Mouse (Mus musculus): Measurements from ENCODE around the gene Ncf2. TPM values are rescaled to one million over a fixed set of nuclear protein-coding genes. Genes with fewer than 3 reads are reported as not detected.
"Not testable (repeated sequence)": the region's sequence is repeated elsewhere in the genome, so short reads cannot be mapped to it uniquely, and the experiment has no call there.

Gene Ncf2
- total and polyA plus RNA-seq, 2 experiments from 2014 or later = 1.8 to 3.7 TPM

DNA sequence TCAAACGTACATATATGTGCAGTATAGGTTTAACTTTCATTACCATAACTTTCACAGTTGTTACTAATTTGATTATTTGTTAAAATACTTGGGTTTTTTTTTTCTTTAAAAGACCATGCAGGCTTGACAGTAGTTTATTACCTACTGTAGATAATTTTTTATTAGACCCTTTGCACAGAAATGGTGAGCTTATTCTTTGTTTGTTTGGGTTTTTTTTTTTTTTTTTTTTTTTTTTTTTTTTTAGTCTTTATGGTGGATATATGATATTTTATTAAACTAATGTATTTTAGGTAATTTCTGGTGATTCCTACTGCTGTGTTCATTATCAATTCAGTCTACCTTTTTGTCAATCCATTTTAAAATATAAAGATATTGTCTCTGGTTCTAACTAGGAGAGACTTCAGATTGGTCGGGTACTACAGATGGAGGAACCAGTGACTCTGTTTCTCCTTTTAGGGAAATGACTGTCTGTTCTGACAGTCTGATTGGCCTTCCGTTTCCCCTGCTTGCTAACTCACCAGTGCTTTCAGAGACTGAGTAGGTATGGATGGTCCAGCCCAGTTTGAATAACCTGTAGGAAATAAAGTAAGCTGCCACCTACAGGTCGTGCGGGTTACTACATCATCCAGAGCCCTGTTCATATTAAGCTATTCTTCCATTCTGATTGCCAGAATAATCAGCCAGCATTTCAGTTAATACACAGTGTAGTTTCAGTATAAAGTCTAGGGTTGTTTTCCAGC lies 32.1 kb upstream of the Ncf2 start:
- Histone ChIP-seq H3K4me1 (ENCODE audit: insufficient read depth, low read length) (no peaks in the 10 kb centered on the region), H3K9ac (replicated peaks; ENCODE audit: low read length) (no peak overlapping the region), H3K4me2 (ENCODE audit: low read depth, low read length) (peak overlapping the region; percentile 75), H3K27ac (no peak overlapping the region), H3K36me3 (ENCODE audit: insufficient read depth, low read length) (peaks cover 16% of the 10 kb centered on the region), H3K9me3 (ENCODE audit: low read length) (no peaks in the 10 kb centered on the region), H3K4me3 (ENCODE audit: low read length) (peak overlapping the region; percentile 68), H3K27me3 (ENCODE audit: insufficient read depth, low read length) (no peaks in the 10 kb centered on the region)
- peak; percentile 84 for TF ChIP-seq CTCF (IDR thresholded peaks at IDR 0.05; ENCODE audit: low read depth)
- WGBS = 6% methylated on average over 5 of the region's 5 CpGs
- ATAC-seq = peak; percentile 51
- peak; percentile 93 for DNase-seq (ENCODE audit: low spot score)

DNA sequence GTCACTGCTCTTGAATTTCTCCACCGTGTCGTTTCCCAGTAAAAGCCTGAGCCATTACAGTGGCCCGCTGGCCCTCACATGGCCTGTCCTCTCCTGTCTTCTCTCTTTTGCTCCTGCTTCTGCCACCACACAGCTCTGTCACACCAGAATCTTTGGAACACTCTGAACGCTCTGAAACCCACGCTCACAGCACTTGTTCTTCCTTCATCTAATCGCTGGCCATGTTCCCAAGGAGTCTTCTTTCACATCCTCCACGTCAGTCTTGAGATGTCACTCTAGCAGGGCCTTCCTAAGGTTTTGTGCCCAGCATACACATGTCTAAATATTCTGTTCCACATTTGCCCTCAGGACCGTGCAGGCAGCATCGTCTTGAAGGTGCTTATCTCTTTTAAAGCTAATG lies 29.0 kb upstream of the Ncf2 start:
- no peaks in the 10 kb centered on the region for H3K4me1 ChIP-seq (ENCODE audit: insufficient read depth, low read length)
- DNase-seq (ENCODE audit: low spot score) = no peak
- no peak overlapping the region for H3K9ac ChIP-seq (replicated peaks; ENCODE audit: low read length)
- 76% methylated on average over 9 of the region's 9 CpGs for WGBS
- no peak overlapping the region for H3K4me3 ChIP-seq (ENCODE audit: low read length)
- H3K9me3 ChIP-seq (ENCODE audit: low read length) = no peaks in the 10 kb centered on the region
- no peak for ATAC-seq
- no peaks in the 10 kb centered on the region for H3K27me3 ChIP-seq (ENCODE audit: insufficient read depth, low read length)
- no peak overlapping the region for H3K27ac ChIP-seq
- H3K36me3 ChIP-seq (ENCODE audit: insufficient read depth, low read length) = peaks cover 36% of the 10 kb centered on the region
- no peak overlapping the region for H3K4me2 ChIP-seq (ENCODE audit: low read depth, low read length)
- TF ChIP-seq CTCF (IDR thresholded peaks at IDR 0.05; ENCODE audit: low read depth) = no peak

DNA sequence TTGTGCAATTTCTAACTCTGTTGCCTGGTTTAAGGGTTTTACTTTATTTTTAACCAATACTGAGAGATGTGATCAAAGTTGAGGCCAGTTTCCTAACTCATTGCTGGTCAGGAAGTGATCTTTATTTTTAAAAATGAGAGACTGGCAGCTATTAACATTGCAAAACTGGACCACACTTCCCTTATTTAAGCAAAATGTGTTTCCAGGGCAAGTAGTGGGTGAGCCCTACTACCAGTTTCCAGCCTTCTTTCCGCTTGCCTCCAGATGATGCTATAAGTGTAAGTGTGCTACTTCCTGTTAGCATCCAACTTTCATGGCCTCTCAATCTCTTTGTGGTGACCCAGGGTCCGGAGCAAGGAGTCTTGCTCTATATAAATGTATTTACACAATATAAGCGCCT lies 25.4 kb upstream of the Ncf2 start:
- H3K9me3 ChIP-seq (ENCODE audit: low read length); H3K4me2 ChIP-seq (ENCODE audit: low read depth, low read length); H3K4me3 ChIP-seq (ENCODE audit: low read length); H3K4me1 ChIP-seq (ENCODE audit: insufficient read depth, low read length); H3K27me3 ChIP-seq (ENCODE audit: insufficient read depth, low read length); DNase-seq (ENCODE audit: low spot score); H3K27ac ChIP-seq; ATAC-seq; H3K9ac ChIP-seq (replicated peaks; ENCODE audit: low read length): not testable (repeated sequence)
- peaks cover 40% of the 10 kb centered on the region for H3K36me3 ChIP-seq (ENCODE audit: insufficient read depth, low read length)
- WGBS = 96% methylated on average over 3 of the region's 3 CpGs

DNA sequence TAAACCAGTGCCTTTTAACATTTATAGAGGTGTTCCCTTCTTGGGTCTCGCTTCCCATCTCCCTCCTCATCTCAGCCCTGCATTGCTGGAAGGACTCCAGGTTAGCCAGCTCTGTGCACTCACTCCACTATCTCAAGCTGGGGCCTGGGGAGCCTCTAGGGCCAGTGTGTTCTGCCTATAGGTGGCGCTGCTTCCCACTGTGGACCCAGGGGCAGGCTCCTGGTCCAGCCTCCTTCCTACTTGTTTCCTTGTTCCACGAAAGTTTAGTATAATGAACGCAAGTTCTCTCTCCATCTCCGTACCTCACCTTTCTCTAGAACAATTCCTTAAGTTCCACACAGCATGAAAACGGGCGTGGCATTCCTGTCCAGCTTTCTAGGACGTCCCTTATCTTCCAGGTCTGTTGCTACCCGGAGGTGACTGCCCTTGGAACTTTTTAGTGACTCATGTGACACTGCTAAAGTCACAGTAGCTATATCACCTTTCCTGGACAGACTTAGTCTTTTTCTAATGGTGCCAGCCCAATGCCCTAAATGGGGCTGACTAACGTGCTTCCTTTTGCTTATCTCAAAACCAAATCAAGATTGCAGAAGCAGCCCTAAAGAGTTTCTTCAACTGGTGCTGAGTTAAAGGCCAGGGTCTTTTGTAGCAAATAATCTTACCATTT lies 20.8 kb upstream of the Ncf2 start:
- 37% methylated on average over 10 of the region's 10 CpGs for WGBS
- TF ChIP-seq CTCF (IDR thresholded peaks at IDR 0.05; ENCODE audit: low read depth) = peak; percentile 64
- ATAC-seq = 0 out of 2 replicates have a peak, but pooled peaks have one; percentile 45

DNA sequence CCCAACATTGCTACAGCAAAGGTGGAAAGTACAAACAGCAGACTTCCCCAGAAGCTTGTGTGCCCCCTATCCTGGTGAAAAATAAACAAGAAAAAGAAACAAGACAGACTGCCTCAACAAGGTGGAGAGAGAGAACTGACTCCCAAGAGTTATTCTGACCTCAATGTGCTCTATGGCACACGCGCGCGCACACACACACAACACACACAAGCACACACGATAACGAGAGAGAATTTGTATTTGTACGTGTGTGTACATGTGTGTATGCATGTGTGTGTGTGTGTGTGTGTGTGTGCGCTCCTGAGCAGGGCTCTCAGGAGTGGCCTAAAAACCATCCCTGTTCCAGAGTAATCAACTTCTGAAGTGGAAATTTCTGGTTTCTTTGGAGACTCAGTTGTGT lies 15.4 kb upstream of the Ncf2 start:
- Histone ChIP-seq H3K9ac (replicated peaks; ENCODE audit: low read length) (no peak overlapping the region), H3K9me3 (ENCODE audit: low read length) (no peaks in the 10 kb centered on the region), H3K4me3 (ENCODE audit: low read length) (no peak overlapping the region), H3K36me3 (ENCODE audit: insufficient read depth, low read length) (no peaks in the 10 kb centered on the region), H3K4me2 (ENCODE audit: low read depth, low read length) (no peak overlapping the region), H3K27me3 (ENCODE audit: insufficient read depth, low read length) (no peaks in the 10 kb centered on the region), H3K4me1 (ENCODE audit: insufficient read depth, low read length) (no peaks in the 10 kb centered on the region), H3K27ac (no peak overlapping the region)
- WGBS = 97% methylated on average over 8 of the region's 8 CpGs
- no peak for TF ChIP-seq CTCF (IDR thresholded peaks at IDR 0.05; ENCODE audit: low read depth)
- DNase-seq (ENCODE audit: low spot score) = no peak
- no peak for ATAC-seq

More for the DNA sequence above, 20.8 kb upstream of the Ncf2 start:
- H3K4me2 ChIP-seq (ENCODE audit: low read depth, low read length) = no peak overlapping the region
- no peak overlapping the region for H3K9ac ChIP-seq (replicated peaks; ENCODE audit: low read length)
- peaks cover 11% of the 10 kb centered on the region for H3K36me3 ChIP-seq (ENCODE audit: insufficient read depth, low read length)
- no peaks in the 10 kb centered on the region for H3K4me1 ChIP-seq (ENCODE audit: insufficient read depth, low read length)
- peak; percentile 61 for DNase-seq (ENCODE audit: low spot score)
- H3K4me3 ChIP-seq (ENCODE audit: low read length) = no peak overlapping the region
- no peaks in the 10 kb centered on the region for H3K27me3 ChIP-seq (ENCODE audit: insufficient read depth, low read length)
- H3K27ac ChIP-seq = no peak overlapping the region
- no peaks in the 10 kb centered on the region for H3K9me3 ChIP-seq (ENCODE audit: low read length)

DNA sequence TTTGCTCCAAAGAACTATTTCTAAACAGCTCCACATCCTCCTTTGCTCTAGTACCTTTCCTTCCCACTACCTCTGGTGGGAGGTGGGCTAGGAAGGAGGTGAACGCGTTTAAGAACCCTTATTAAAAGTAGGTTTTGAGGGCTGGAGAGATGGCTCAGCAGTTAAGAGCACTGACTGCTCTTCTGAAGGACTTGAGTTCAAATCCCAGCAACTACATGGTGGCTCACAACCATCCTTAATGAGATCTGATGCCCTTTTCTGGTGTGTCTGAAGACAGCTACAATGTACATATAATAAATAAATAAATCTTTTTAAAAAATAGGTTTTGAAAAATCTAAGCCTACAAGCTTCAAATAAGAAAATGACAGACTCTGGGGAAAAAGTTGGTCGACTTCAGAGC lies 14.5 kb upstream of the Ncf2 start:
- DNase-seq (ENCODE audit: low spot score); ATAC-seq; H3K36me3 ChIP-seq (ENCODE audit: insufficient read depth, low read length); H3K9me3 ChIP-seq (ENCODE audit: low read length); H3K4me1 ChIP-seq (ENCODE audit: insufficient read depth, low read length); H3K9ac ChIP-seq (replicated peaks; ENCODE audit: low read length); H3K4me2 ChIP-seq (ENCODE audit: low read depth, low read length); H3K27ac ChIP-seq; H3K27me3 ChIP-seq (ENCODE audit: insufficient read depth, low read length); H3K4me3 ChIP-seq (ENCODE audit: low read length): not testable (repeated sequence)
- WGBS = 87% methylated on average over 3 of the region's 3 CpGs

DNA sequence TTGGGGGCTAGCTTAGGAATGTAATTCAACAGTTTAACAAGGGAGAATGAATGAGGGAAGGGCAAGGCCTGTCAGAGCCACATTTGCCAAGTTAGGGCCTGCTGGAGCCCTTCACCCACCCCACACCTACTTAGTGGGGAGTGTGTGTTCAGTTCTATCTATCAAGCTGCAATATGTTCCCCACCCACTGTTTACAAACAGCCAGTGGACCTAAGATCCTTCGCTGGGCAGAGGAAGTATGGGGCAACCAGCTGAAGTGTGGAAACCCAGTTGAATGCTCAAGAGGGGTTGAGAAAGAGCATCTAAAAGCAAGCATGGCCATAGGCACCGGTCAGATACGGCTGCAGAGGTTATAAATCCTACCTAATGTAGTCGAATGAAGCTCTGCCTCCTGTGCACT lies 13.0 kb upstream of the Ncf2 start:
- no peak for TF ChIP-seq CTCF (IDR thresholded peaks at IDR 0.05; ENCODE audit: low read depth)
- WGBS = 94% methylated on average over 4 of the region's 4 CpGs
- DNase-seq (ENCODE audit: low spot score) (no peak), ATAC-seq (no peak)
- H3K9me3 ChIP-seq (ENCODE audit: low read length) = no peaks in the 10 kb centered on the region
- H3K9ac ChIP-seq (replicated peaks; ENCODE audit: low read length) = no peak overlapping the region
- H3K4me1 ChIP-seq (ENCODE audit: insufficient read depth, low read length) = no peaks in the 10 kb centered on the region
- no peaks in the 10 kb centered on the region for H3K27me3 ChIP-seq (ENCODE audit: insufficient read depth, low read length)
- H3K36me3 ChIP-seq (ENCODE audit: insufficient read depth, low read length) = no peaks in the 10 kb centered on the region
- no peak overlapping the region for H3K27ac ChIP-seq
- H3K4me2 ChIP-seq (ENCODE audit: low read depth, low read length) = no peak overlapping the region
- no peak overlapping the region for H3K4me3 ChIP-seq (ENCODE audit: low read length)
